Mouse (Mus musculus) adrenal gland, adult 18-20 months (tissue): ENCODE data around the gene Atp4a. TPM values are rescaled to one million over a fixed set of nuclear protein-coding genes. Genes with fewer than 3 reads are reported as not detected.

Source experiments
- total RNA-seq, 2 experiments: library from RNA; stranded (reverse); gene quantifications; 1 replicate in 1 of 2; 2 replicates in 1 of 2; pipeline ENCODE4 v1.2.3; 2021

Gene Atp4a
- total RNA-seq, 2 experiments from 2014 or later = 1.3 to 2.6 TPM

Other genes starting within 250 kb of the Atp4a start
- gene Prodh2, start 218.6 kb upstream of the Atp4a start, total RNA-seq = 1 to 10 TPM in 1 of 2 experiments, not detected in 1; 1.2 TPM
- gene Arhgap33, start 177.1 kb upstream of the Atp4a start, total RNA-seq = 1 to 10 TPM; 1.8 to 2.7 TPM
- gene Hspb6, start 160.0 kb upstream of the Atp4a start, total RNA-seq = 10 to 100 TPM; 26.3 to 34.9 TPM
- 1 to 10 TPM; 6.5 to 6.9 TPM for gene Proser3, start 159.9 kb upstream of the Atp4a start, total RNA-seq
- 10 to 100 TPM; 47.0 to 59.3 TPM for gene Lin37, start 152.4 kb upstream of the Atp4a start, total RNA-seq
- gene U2af1l4, start 148.9 kb upstream of the Atp4a start, total RNA-seq = 10 to 100 TPM; 67.1 to 67.4 TPM
- gene Gm49396, start 148.9 kb upstream of the Atp4a start, total RNA-seq = 1 to 10 TPM; 4.6 to 8.2 TPM
- 100 to 1,000 TPM; 130 to 154 TPM for gene Psenen, start 148.6 kb upstream of the Atp4a start, total RNA-seq
- 1 to 10 TPM; 3.6 to 4.3 TPM for gene Igflr1, start 146.8 kb upstream of the Atp4a start, total RNA-seq
- gene Kmt2b, start 123.5 kb upstream of the Atp4a start, total RNA-seq = 10 to 100 TPM; 37.8 to 56.6 TPM
- gene Zbtb32, start 113.3 kb upstream of the Atp4a start, total RNA-seq = under 1 TPM in 1 of 2 experiments, not detected in 1; 0.83 TPM
- under 1 TPM; 0.19 to 0.20 TPM for gene Upk1a, start 99.4 kb upstream of the Atp4a start, total RNA-seq
- 1,000 to 10,000 TPM; 1,148 to 1,842 TPM for gene Cox6b1, start 86.1 kb upstream of the Atp4a start, total RNA-seq
- gene Etv2, start 76.4 kb upstream of the Atp4a start, total RNA-seq = not detected
- 10 to 100 TPM; 84.9 to 86.7 TPM for gene Rbm42, start 61.9 kb upstream of the Atp4a start, total RNA-seq
- 1 to 10 TPM; 6.9 to 7.9 TPM for gene Haus5, start 47.2 kb upstream of the Atp4a start, total RNA-seq
- gene Pmis2, start 40.6 kb upstream of the Atp4a start, total RNA-seq = not detected
- 1 to 10 TPM; 2.7 to 6.4 TPM for gene 2200002J24Rik, start 13.3 kb upstream of the Atp4a start, total RNA-seq
- gene Tmem147, start 17.3 kb downstream of the Atp4a start, total RNA-seq = 100 to 1,000 TPM; 197 to 214 TPM
- gene Gapdhs, start 31.5 kb downstream of the Atp4a start, total RNA-seq = under 1 TPM in 1 of 2 experiments, not detected in 1; 0.20 TPM
- 100 to 1,000 TPM; 145 to 483 TPM for gene Sbsn, start 39.3 kb downstream of the Atp4a start, total RNA-seq
- gene Dmkn, start 51.5 kb downstream of the Atp4a start, total RNA-seq = 1 to 10 TPM; 4.2 to 6.0 TPM
- gene Krtdap, start 75.7 kb downstream of the Atp4a start, total RNA-seq = 1 to 10 TPM in 1 of 2 experiments, not detected in 1; 2.5 TPM
- gene Ffar2, start 111.6 kb downstream of the Atp4a start, total RNA-seq = 10 to 100 TPM in 1 of 2 experiments, 1 to 10 TPM in 1; 1.6 to 10.5 TPM
- gene Ffar3, start 144.0 kb downstream of the Atp4a start, total RNA-seq = under 1 TPM; 0.23 to 0.26 TPM
- not detected for gene Ffar1, start 149.4 kb downstream of the Atp4a start, total RNA-seq
- gene Cd22, start 168.1 kb downstream of the Atp4a start, total RNA-seq = under 1 TPM; 0.70 TPM
- gene Mag, start 202.7 kb downstream of the Atp4a start, total RNA-seq = under 1 TPM; 0.38 to 0.40 TPM
- 1 to 10 TPM in 1 of 2 experiments, not detected in 1; 3.4 TPM for gene Hamp2, start 212.5 kb downstream of the Atp4a start, total RNA-seq
- gene Hamp, start 231.8 kb downstream of the Atp4a start, total RNA-seq = 1 to 10 TPM in 1 of 2 experiments, not detected in 1; 4.3 TPM
- 100 to 1,000 TPM; 104 to 122 TPM for gene Usf2, start 244.6 kb downstream of the Atp4a start, total RNA-seq